Mouse (Mus musculus): ENCODE measurements around the gene Cacna2d3. TPM values are rescaled to one million over a fixed set of nuclear protein-coding genes. Genes with fewer than 3 reads are reported as not detected.

The Cacna2d3 gene
- 0.13 and 0.32 TPM in 2 replicates for polyA plus RNA-seq (2012; rRNA removed; ENCODE audit: low replicate concordance)

DNA sequence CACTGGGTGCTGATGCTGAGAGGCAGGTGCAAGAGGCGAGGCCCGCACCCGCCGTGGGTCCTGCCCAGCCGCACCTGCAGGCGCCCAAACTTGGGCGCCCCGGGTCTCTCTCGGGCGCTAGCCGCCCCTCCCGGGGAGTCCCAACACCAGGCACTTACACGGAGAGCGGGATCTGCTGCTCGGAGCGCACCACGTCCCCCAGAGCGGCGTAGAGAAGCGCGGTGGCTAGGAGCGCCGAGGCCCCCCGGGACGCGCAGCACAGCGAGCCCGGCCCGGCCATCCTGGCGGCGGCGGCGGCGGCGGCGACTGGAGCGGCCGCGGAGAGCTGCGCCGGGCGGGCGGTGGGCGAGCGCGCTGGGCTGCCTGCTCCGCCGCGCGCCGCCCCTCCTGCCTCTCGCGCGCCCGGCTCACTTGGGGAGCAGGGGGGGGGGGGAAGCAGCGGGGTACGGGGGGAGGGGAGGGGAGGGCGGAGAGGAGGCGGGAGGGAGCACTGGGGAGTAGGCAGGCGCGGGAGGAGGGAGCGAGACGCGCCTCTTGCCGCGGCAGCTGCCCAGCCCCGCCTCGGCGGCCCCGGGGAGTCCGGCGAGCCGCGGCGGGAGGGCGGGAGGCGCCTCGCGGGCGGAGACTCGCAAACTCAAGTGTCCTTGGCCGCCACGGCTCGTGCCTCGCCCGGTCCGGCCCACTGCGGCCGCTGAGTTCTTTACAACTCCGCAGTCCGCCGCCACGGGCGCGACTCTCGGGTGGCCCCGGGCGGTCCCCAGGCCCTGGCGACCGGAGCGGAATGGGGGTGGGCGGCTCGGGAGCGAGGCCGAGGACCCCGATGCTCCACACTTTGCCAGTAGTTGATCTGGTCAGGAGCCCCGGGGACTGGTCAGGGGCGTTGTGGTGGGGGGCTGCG, at the start of gene Cacna2d3:
TSS of gene Cacna2d3 (minus strand) at position 377 of the 898 bp plus-strand sequence.

GRCm38 (mm10) chr14:29017883-29018282, 703.8 kb downstream of the Cacna2d3 start, which contains the start of gene Lrtm1:
Gene Lrtm1, plus strand, starts transcription at chr14:29018208.

Other genes with a start within 250 kb of the Cacna2d3 start
- gene Selenok, start 246.4 kb upstream of the Cacna2d3 start, polyA plus RNA-seq (2012; rRNA removed; ENCODE audit: low replicate concordance), result 13.3 and 44.2 TPM in 2 replicates